Mouse (Mus musculus) liver, embryonic 11.5 days (tissue): ENCODE measurements around the gene Gm13088. TPM values are rescaled to one million over a fixed set of nuclear protein-coding genes. Genes with fewer than 3 reads are reported as not detected.
"Not testable (repeated sequence)": the region's sequence is repeated elsewhere in the genome, so short reads cannot be mapped to it uniquely, and the experiment has no call there.

ENCODE experiments used
- ATAC-seq: fragments of 200-750 bp; cut with Nextera tagmentation; replicated peaks from 2 replicates; pipeline ENCODE4 v1.8.0; 2017; ENCODE audit warnings: moderate number of reproducible peaks, mild to moderate bottlenecking, moderate TSS enrichment, moderate library complexity; ENCODE audit not compliant: low FRiP score
- DNase-seq: peaks from one replicate; pipeline ENCODE4 v3.0.0-alpha.2; 2017; ENCODE audit warnings: low spot score
- H3K27ac ChIP-seq: fragments of 300-500 bp; sonication (generic); 2 replicates; pipeline ENCODE4 v1.5.1; 2014; ENCODE audit warnings: mild to moderate bottlenecking, low read depth, low read length, control low read depth
- H3K27me3 ChIP-seq: fragments of 300-500 bp; sonication (generic); replicated peaks from 2 replicates; pipeline ENCODE4 v1.6.1; 2014; ENCODE audit warnings: low read length, mixed read lengths; ENCODE audit not compliant: control insufficient read depth, insufficient read depth
- H3K36me3 ChIP-seq: fragments of 300-500 bp; sonication (generic); 2 replicates; pipeline ENCODE4 v1.6.1; 2014; ENCODE audit warnings: mild to moderate bottlenecking, low read length, moderate library complexity, mixed read lengths; ENCODE audit not compliant: control insufficient read depth, insufficient read depth
- H3K4me1 ChIP-seq: fragments of 300-500 bp; sonication (generic); replicated peaks from 2 replicates; pipeline ENCODE4 v1.6.1; 2014; ENCODE audit warnings: low read length, mixed read lengths; ENCODE audit not compliant: control insufficient read depth, insufficient read depth
- H3K4me2 ChIP-seq: fragments of 300-500 bp; sonication (generic); 2 replicates; pipeline ENCODE4 v1.6.1; 2014; ENCODE audit warnings: mild to moderate bottlenecking, control low read depth, moderate library complexity
- H3K4me3 ChIP-seq: fragments of 300-500 bp; sonication (generic); 2 replicates; pipeline ENCODE4 v1.5.1; 2014; ENCODE audit warnings: low read depth, low read length, control low read depth
- H3K9ac ChIP-seq: fragments of 300-500 bp; sonication (generic); 2 replicates; pipeline ENCODE4 v1.6.1; 2014; ENCODE audit warnings: low read depth, low read length, control low read depth
- H3K9me3 ChIP-seq: fragments of 300-500 bp; sonication (generic); 2 replicates; pipeline ENCODE4 v1.6.1; 2016; ENCODE audit warnings: low read length, inconsistent platforms, mixed read lengths; ENCODE audit not compliant: control insufficient read depth
- WGBS: fragments of 180-500 bp; shearing (Covaris S2); extraction: QIAGEN DNeasy Blood & Tissue Kit; methylation state at CpG from one replicate; pipeline ENCODE4 v1.1.7; 2014; 5-methylcytosine and 5-hydroxymethylcytosine counted together
- polyA plus RNA-seq: library from polyadenylated mRNA; unstranded; fragments of >200 nt; fragmentation: Nextera tagmentation; extraction: Ambion mirVana; gene quantifications from 2 replicates; pipeline ENCODE4 v1.2.1, GENCODE M21; 2014

Gm13088 gene
- polyA plus RNA-seq = not detected in 2 replicates

- DNase-seq, H3K4me1 ChIP-seq, H3K9me3 ChIP-seq, H3K9ac ChIP-seq, H3K36me3 ChIP-seq, H3K27me3 ChIP-seq, H3K4me3 ChIP-seq, ATAC-seq, H3K27ac ChIP-seq, H3K4me2 ChIP-seq: not testable (repeated sequence)
Measured at GRCm38 (mm10) chr4:143657146-143657545, at the start of gene Gm13088. Gm13088 (minus strand) TSS chr4:143657246.

DNA sequence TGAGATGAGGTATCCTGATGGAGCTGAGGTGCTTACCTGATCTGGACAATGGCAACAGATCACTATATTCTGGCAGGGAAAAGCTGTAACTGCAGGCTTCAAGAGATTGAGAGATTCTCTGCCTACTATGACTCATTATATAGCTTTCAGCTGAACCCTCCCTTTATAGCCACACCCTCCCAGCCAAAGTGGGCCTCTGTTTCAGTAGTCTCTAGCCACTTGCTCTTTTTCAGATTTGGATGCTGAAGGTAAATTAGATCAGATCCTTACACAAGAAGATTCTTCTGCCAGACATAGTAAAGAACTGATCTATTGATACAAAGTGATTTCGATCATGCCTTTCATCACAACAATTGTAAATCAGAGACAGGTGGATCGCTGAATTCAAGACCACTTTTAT lies 45.6 kb upstream of the Gm13088 start, which contains the start of gene Gm13089:
TSS of gene Gm13089 (minus strand) at position 101 of the 400 bp plus-strand sequence.
- ATAC-seq = no peak
- Histone ChIP-seq H3K4me2 (no peak within 1 kb of the TSS), H3K9me3 (peaks cover 10% of the 10 kb centered on the region), H3K4me3 (no peak within 1 kb of the TSS), H3K36me3 (no peaks in the 10 kb centered on the region), H3K27ac (no peak within 1 kb of the TSS), H3K9ac (no peak within 1 kb of the TSS), H3K27me3 (no peaks in the 10 kb centered on the region), H3K4me1 (no peaks in the 10 kb centered on the region)
- no peak for DNase-seq
- WGBS = 66% methylated on average over 2 of the region's 2 CpGs

DNA sequence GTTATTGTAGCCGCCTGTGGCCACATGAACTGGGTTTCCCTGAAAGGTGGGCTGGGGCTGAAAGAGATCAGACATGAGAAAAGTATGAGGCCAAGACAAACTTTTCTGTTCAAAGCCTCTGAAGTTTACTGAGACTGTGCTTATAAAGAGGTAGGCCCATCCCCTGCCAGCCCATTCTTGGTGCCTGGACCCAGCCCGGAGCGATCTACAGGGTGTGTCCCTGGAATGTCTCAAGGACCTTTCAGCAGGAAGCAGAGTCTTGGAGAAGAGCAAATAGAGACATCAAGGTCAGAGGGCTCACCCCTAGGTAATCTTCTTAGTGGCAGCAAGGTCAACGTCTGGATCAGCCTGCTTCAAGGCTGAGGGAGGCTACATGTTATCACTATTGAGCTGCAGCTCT lies 38.9 kb downstream of the Gm13088 start:
- not testable (repeated sequence) for H3K36me3 ChIP-seq, H3K9me3 ChIP-seq, H3K27ac ChIP-seq, ATAC-seq, H3K4me3 ChIP-seq, H3K9ac ChIP-seq, H3K4me1 ChIP-seq, H3K4me2 ChIP-seq, H3K27me3 ChIP-seq, DNase-seq
- 73% methylated on average over 4 of the region's 4 CpGs for WGBS

DNA sequence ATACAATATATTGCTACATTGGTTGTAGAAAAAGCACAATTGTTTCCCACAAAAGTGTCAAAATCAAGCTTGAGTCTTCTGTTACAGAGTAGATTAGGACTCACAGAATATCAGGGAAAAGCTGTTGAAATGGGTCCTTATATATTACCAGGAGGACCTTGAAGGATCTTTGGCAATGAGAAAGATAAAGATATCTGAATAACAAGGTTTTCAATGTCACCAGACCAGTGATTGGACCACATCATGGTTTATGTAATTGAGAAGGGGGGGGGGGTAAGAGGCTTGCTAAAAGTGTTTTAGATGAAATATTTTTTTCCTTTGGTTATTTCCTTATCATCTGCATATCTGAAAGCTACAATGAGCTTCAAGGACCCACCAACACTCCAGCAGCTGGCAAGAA lies 42.3 kb downstream of the Gm13088 start, which contains the start of gene Gm13083:
TSS of gene Gm13083 (plus strand) at position 301 of the 400 bp plus-strand sequence.
- not testable (repeated sequence) for H3K4me3 ChIP-seq, H3K4me2 ChIP-seq, DNase-seq, H3K9ac ChIP-seq, H3K4me1 ChIP-seq, H3K36me3 ChIP-seq, H3K27me3 ChIP-seq, ATAC-seq, H3K27ac ChIP-seq, H3K9me3 ChIP-seq

- H3K9me3 ChIP-seq, H3K4me1 ChIP-seq, H3K4me2 ChIP-seq: not testable (repeated sequence)
Measured at GRCm38 (mm10) chr4:143611927-143612326, 45.1 kb downstream of the Gm13088 start.

More at GRCm38 (mm10) chr4:143611927-143612326, 45.1 kb downstream of the Gm13088 start:
- not testable (repeated sequence) for ATAC-seq, H3K27me3 ChIP-seq, H3K36me3 ChIP-seq, H3K4me3 ChIP-seq, DNase-seq, H3K27ac ChIP-seq, H3K9ac ChIP-seq
- WGBS = 76% methylated on average over 9 of the region's 9 CpGs

Other genes starting within 250 kb of the Gm13088 start
- 9.0 and 11.5 TPM in 2 replicates for gene Pramef8, start 244.8 kb downstream of the Gm13088 start, polyA plus RNA-seq
- gene Oog4, start 206.9 kb downstream of the Gm13088 start, polyA plus RNA-seq = not detected in 2 replicates
- gene Gm13043, start 145.9 kb downstream of the Gm13088 start, polyA plus RNA-seq = not detected in 2 replicates
- not detected in 2 replicates for gene Gm13040, start 121.3 kb downstream of the Gm13088 start, polyA plus RNA-seq
- not detected in 2 replicates for gene BC080695, start 105.5 kb downstream of the Gm13088 start, polyA plus RNA-seq
- not detected in 2 replicates for gene Gm13057, start 105.5 kb downstream of the Gm13088 start, polyA plus RNA-seq
- gene Gm13083, start 42.2 kb downstream of the Gm13088 start, polyA plus RNA-seq = not detected in 2 replicates
- gene Gm13089, start 45.5 kb upstream of the Gm13088 start, polyA plus RNA-seq = not detected in 2 replicates
- gene Gm13078, start 62.2 kb upstream of the Gm13088 start, polyA plus RNA-seq = not detected in 2 replicates
- gene Gm13023, start 132.1 kb upstream of the Gm13088 start, polyA plus RNA-seq = not detected in 2 replicates
- gene Gm13084, start 158.8 kb upstream of the Gm13088 start, polyA plus RNA-seq = not detected in 2 replicates
- gene Gm13103, start 189.3 kb upstream of the Gm13088 start, polyA plus RNA-seq = not detected in 2 replicates
- not detected in 2 replicates for gene Pramef6, start 243.1 kb upstream of the Gm13088 start, polyA plus RNA-seq